Mouse (Mus musculus): ENCODE data around the gene Trpv6.

The Trpv6 gene

GRCm38 (mm10) chr6:41621241-41621990, 14.8 kb downstream of the Trpv6 start:
- DNase-seq (ENCODE audit: low spot score in 2 of 2): no peak

GRCm38 (mm10) chr6:41620173-41620798, 15.9 kb downstream of the Trpv6 start:
- no peak for DNase-seq (ENCODE audit: low spot score in 2 of 2)

GRCm38 (mm10) chr6:41607637-41608036, 28.6 kb downstream of the Trpv6 start:
- no peak for DNase-seq (ENCODE audit: low spot score in 2 of 2)

GRCm38 (mm10) chr6:41606214-41606613, 30.0 kb downstream of the Trpv6 start:
- DNase-seq (ENCODE audit: low spot score in 2 of 2): peak in 1 of 2 experiments; percentile 75

- DNase-seq (ENCODE audit: low spot score in 2 of 2): no peak
These were observed 30.5 kb downstream of the Trpv6 start for GRCm38 (mm10) chr6:41605794-41606104.

- DNase-seq (ENCODE audit: low spot score in 2 of 2): peak; percentile 83
These were observed 31.0 kb downstream of the Trpv6 start, which contains the start of gene Ephb6 for GRCm38 (mm10) chr6:41605061-41605793. Gene Ephb6 (plus strand): TSS chr6:41605482.

GRCm38 (mm10) chr6:41604401-41605050, 31.7 kb downstream of the Trpv6 start:
- peak; percentile 69 to 74 for DNase-seq (ENCODE audit: low spot score in 2 of 2)

GRCm38 (mm10) chr6:41582189-41582588, 54.0 kb downstream of the Trpv6 start:
- no peak for DNase-seq (ENCODE audit: low spot score in 2 of 2)

GRCm38 (mm10) chr6:41581295-41581694, 54.9 kb downstream of the Trpv6 start:
- DNase-seq (ENCODE audit: low spot score in 2 of 2): no peak

GRCm38 (mm10) chr6:41577297-41577696, 58.9 kb downstream of the Trpv6 start:
- no peak for DNase-seq (ENCODE audit: low spot score in 2 of 2)

GRCm38 (mm10) chr6:41576526-41577097, 59.6 kb downstream of the Trpv6 start:
- no peak for DNase-seq (ENCODE audit: low spot score in 2 of 2)

Data from right cerebral cortex, postnatal 10 days (tissue).